Mouse (Mus musculus) embryo, embryonic 10 days (tissue): ENCODE measurements around the gene Gclm.
A peak's percentile ranks its signal among the peaks of the same experiment; 100 is the strongest.

ENCODE experiments used
- DNase-seq: peaks from one replicate; pipeline ENCODE4 v3.0.0-alpha.2; 2015; ENCODE audit warnings: low spot score

The Gclm gene

DNA sequence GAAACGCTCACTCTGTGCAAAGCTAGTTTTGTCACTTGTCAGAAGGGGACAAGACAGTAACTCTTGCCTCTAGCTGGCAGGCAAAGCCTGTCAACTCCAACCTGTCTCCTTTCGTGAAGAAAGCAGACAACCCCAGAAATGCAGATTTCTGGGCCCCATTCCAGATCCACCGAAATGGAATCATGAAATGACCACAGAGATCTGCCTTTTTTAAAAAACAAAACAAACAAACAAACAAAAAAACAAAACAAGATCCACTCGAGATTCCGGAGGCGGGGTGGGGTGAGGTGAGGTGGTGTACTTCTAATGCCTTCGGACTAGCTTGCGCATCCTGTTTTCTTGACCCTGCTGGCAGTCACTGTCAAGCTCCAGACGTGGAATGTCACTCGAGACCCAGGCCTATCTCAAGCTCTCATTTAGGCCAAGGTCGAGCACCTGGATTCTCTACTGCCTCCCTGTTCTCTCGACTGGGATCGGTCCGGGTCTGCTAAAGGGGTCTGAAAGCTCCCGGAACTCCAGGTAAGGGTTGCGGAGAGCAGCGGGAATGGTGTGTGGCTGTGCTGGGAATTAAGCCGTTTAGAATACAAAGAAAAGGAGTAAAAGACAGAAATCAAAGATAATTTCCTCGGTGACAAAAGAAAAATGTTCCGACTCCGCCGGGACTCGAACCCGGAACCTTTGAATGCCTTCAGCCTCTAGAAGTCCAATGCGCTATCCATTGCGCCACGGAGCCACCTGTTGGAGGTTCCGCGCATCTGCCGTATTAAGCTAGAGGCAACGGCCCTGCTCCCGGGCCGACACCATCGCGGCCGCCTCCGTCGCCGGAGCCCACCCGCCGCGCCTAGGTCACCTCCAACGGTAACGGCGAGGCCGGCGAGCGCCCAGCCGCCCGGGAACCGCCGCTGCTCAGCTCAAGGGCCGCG, 47.2 kb downstream of the Gclm start:
- DNase-seq, result peak; percentile 94

GRCm38 (mm10) chr3:122293223-122293953, 48.0 kb downstream of the Gclm start:
- DNase-seq, result peak; percentile 73

DNA sequence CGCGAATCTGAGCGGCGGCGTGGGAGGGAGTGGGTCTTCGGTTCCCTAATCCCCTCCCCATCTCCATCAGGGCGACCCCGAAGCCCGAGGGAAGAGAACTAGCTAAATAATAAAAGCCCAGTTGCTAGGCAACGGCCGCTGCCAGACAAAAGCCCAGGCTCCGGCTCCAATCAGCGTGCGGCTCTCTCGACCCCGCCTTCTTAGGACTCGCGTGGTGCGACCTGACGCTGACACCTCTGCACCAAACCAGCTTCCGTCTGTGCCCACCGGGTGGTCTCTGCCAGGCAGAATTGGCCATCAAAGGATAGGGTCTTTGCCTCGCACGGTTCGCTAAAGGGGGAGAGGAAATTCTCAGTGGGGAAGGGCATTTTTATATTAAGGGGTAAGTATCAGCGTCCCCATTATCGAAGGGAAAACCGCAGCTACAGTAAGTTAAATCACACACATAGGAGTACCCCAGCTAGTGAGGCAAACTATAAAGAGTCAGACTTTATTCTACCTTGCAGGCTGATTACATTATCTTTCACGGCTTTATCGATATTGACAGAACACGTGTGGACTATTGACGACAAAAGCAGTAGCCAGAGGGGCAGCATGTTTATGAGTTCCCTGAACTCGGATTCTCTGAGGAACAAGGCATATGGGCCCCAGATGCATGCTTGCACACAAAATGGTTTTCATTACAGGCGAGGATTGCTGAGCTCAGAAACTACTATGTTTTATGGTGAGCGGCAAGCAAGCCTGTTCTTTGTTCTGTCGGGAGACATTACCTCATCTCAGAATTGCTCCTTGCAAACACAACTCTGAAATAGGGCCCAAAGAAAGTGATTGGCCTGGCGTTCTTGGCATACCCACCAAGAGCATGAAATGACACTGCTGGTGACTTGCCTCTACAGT, 48.8 kb downstream of the Gclm start, which contains the start of gene Bcar3:
Gene Bcar3, plus strand, starts transcription at position 183 of the 897 bp plus-strand sequence.
- DNase-seq, result peak; percentile 97

DNA sequence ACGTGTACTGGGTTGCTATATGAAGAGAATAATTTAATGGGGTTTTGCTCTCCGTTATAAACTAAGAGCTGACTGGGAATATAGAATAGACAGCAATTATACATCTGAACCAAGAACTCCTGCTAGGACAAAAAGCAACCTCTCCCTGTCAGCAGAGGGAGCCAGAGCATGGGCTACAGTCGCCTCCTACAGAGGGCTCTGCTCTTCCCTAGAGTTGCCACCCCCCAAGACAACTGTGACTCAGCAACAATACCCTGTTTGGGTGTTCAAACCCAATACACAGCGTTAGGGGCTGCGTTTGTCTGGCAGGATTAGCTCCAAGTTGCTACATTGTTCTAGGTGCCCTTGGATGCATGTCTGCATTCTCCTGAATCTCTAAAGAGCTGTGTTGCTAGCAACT, 50.2 kb downstream of the Gclm start:
- peak; percentile 85 for DNase-seq

DNA sequence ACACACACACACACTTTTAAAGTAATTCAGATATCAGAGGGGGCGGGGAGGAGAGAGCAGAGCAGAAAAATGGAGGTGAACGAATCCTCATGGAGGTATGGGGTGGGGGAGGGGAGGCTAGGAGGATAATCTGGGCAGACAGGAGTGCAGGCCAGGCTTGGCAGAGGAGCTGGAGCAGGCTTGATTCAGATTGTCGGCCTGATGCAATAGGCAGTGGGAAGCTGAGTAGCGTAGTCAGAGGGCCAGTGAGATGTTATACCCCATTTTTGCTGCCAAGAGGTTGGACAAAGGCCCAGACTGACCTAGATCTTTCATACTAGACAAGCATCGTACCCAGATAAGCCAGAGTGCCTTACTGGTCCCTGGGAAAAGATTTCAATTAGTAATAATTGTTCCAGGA, 51.6 kb downstream of the Gclm start:
- no peak for DNase-seq

DNA sequence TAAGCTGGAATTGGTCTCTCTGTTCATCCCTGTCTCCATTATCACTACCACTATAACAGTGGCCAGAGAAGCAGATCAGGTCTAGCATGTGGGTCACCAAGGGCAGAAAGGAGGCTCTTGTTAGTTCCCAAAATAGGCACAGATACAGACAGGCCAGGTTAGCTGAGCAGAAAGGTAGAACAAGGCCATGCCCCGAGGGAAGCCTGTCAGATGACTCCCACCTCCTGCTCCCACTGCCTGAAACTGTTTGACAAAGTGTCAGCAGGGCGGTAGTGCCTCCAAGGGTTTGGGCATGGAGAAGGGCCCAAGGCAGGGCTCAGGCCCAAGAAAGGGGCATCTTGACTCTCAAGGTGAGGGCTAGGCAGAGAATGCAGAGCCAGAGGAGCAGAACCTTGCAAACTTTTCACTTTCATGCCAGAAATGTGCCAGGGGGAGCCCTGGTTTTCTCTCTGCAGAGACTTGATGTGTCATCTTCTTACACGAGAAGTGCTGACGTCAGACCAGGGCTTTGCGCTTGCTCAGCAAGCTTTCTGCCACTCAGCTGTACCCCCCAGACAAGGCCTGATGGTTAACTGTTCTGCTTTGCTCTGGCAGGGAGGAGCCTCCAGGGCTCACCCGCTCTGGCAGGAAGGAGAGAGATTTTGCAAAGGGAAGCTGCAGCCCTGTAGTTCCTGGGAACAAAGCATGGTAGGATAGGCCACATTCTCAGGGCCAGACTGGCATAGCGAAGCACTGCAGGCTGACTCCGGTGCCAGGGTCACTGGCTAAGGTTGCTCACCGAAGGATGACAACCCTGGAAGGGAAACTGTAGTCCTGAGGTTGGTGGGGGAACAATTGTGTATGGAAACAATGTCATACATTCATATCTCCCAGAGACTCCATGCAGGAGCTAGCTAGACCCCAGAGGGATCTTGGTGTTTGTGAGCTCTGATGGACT, 55.9 kb downstream of the Gclm start:
- no peak for DNase-seq

- DNase-seq, result no peak
Measured at GRCm38 (mm10) chr3:122304560-122304959, 59.2 kb downstream of the Gclm start.

- DNase-seq, result no peak
Measured at GRCm38 (mm10) chr3:122307894-122308671, 62.7 kb downstream of the Gclm start.

DNA sequence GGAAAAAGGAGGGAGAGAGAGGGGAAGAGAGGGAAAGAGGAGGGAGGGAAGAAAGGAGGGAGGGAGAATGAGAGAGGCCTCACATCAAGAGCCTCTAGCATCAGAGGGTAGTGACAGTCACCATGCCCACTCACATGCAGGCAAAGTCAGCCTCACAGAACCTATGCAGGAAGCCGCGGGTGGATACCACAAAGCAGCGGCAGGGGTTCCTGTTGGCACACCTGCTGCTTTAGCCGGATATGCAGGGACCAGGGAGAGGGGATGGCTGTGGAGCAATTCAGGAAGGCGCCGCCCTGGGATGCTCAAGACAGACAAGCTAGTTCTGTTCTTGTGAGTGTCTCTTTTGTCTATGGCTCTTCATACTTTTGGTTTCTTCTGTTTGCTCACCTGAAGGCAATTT, 63.6 kb downstream of the Gclm start:
- no peak for DNase-seq

GRCm38 (mm10) chr3:122312078-122312477, 66.7 kb downstream of the Gclm start:
- DNase-seq, result peak; percentile 82

DNA sequence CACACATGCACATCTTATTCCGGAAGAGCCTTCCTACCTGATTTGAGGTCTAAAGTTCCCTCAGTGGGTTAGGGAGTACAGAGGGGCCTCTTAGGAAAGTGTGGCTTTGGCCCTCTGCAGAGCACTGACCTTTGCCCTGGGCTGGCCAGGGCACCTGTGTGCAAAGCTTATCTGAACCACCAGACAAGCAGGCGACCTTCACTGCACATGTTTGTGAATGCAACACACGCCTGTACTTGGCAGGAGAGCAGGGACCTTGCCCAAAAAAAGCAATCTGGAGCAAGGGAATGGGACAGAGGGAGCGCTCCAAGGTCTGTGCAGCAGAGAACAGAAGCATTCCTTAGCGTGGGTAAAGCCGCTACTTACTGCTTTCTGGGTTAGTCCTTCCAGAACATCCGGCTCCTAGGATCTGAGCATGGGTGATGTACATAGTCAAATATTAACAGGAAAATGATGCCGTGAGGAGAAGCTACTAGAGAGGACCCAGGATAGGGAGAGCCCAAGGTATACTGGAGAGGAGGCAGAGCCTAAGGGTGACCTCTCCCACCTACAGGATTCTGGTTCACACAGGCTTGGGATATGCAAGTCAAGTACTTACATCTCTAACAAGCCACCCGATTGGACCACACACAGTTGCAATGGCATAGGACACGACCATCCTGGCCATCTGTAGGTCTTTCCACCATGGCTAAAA, 67.7 kb downstream of the Gclm start:
- DNase-seq, result no peak

- DNase-seq, result no peak
Measured at GRCm38 (mm10) chr3:122313936-122314335, 68.6 kb downstream of the Gclm start.

GRCm38 (mm10) chr3:122316621-122317020, 71.3 kb downstream of the Gclm start:
- DNase-seq, result no peak

- DNase-seq, result no peak
Measured at GRCm38 (mm10) chr3:122317339-122317738, 72.0 kb downstream of the Gclm start.
